Mouse (Mus musculus) heart, postnatal 0 days (tissue): ENCODE results near the gene Pate1. TPM values are rescaled to one million over a fixed set of nuclear protein-coding genes. Genes with fewer than 3 reads are reported as not detected.

Experiments used
- ATAC-seq: fragments of 200-750 bp; cut with Nextera tagmentation; 2 replicates; pipeline ENCODE4 v1.8.0; 2017; ENCODE audit warnings: low read depth, moderate number of reproducible peaks, moderate library complexity; ENCODE audit not compliant: insufficient read depth
- DNase-seq: peaks from one replicate; pipeline ENCODE4 v3.0.0-alpha.2; 2016; ENCODE audit warnings: low spot score
- H3K27ac ChIP-seq: fragments of 300-500 bp; sonication (generic); 2 replicates; pipeline ENCODE4 v1.5.1; 2014; ENCODE audit warnings: low read depth, mild to moderate bottlenecking
- H3K27me3 ChIP-seq: fragments of 300-500 bp; sonication (generic); 2 replicates; pipeline ENCODE4 v1.6.1; 2014; ENCODE audit warnings: low read length, mixed read lengths; ENCODE audit not compliant: control insufficient read depth, insufficient read depth
- H3K36me3 ChIP-seq: fragments of 300-500 bp; sonication (generic); replicated peaks from 2 replicates; pipeline ENCODE4 v1.6.1; 2014; ENCODE audit warnings: low read length, mixed read lengths; ENCODE audit not compliant: control insufficient read depth, insufficient read depth
- H3K4me1 ChIP-seq: fragments of 300-500 bp; sonication (generic); 2 replicates; pipeline ENCODE4 v1.6.1; 2014; ENCODE audit warnings: antibody characterized with exemption; ENCODE audit not compliant: control insufficient read depth, insufficient read depth
- H3K4me2 ChIP-seq: fragments of 300-500 bp; sonication (generic); 2 replicates; pipeline ENCODE4 v1.6.1; 2014; ENCODE audit warnings: low read depth, mild to moderate bottlenecking, low read length, moderate library complexity
- H3K4me3 ChIP-seq: fragments of 300-500 bp; sonication (generic); 2 replicates; pipeline ENCODE4 v1.5.1; 2014; ENCODE audit warnings: low read depth, low read length
- H3K9ac ChIP-seq: fragments of 300-500 bp; sonication (generic); replicated peaks from 2 replicates; pipeline ENCODE4 v1.6.1; 2014; ENCODE audit warnings: low read depth, low read length, mixed read lengths
- H3K9me3 ChIP-seq: fragments of 300-500 bp; sonication (generic); replicated peaks from 2 replicates; pipeline ENCODE4 v1.6.1; 2016; ENCODE audit warnings: low read length; ENCODE audit not compliant: control insufficient read depth
- CTCF ChIP-seq: IDR thresholded peaks from 2 replicates; pipeline ENCODE4 v1.5.1; 2016; ENCODE audit warnings: antibody characterized with exemption, control low read depth, low read depth
- EP300 ChIP-seq: IDR thresholded peaks from 2 replicates; pipeline ENCODE4 v1.6.1; 2016; ENCODE audit warnings: antibody characterized with exemption, low read depth
- WGBS: fragments of 180-500 bp; shearing (Covaris S2); extraction: QIAGEN DNeasy Blood & Tissue Kit; methylation state at CpG from one replicate; pipeline ENCODE4 v1.1.7; 2014; 5-methylcytosine and 5-hydroxymethylcytosine counted together
- polyA plus RNA-seq: library from polyadenylated mRNA; unstranded; fragments of >200 nt; fragmentation: Nextera tagmentation; extraction: Ambion mirVana; gene quantifications from 2 replicates; pipeline ENCODE4 v1.2.1, GENCODE M21; 2015
- total RNA-seq: library from RNA; depleted of rRNA; stranded (reverse); fragments of >200 nt; gene quantifications from 2 replicates; pipeline ENCODE4 v1.2.3, GENCODE M21; 2014; ENCODE audit warnings: low replicate concordance; rRNA removed

Pate1 gene
- not detected in 2 replicates for total RNA-seq
- polyA plus RNA-seq = not detected in 2 replicates

GRCm38 (mm10) chr9:35687013-35687412, at the start of gene Pate1:
Pate1 (minus strand) TSS chr9:35687390.
- Histone ChIP-seq H3K9ac (no peak within 1 kb of the TSS), H3K27ac (no peak within 1 kb of the TSS), H3K4me3 (no peak within 1 kb of the TSS), H3K4me1 (no peaks in the 10 kb centered on the region), H3K36me3 (no peaks in the 10 kb centered on the region), H3K4me2 (no peak within 1 kb of the TSS), H3K27me3 (no peaks in the 10 kb centered on the region), H3K9me3 (no peaks in the 10 kb centered on the region)
- WGBS = 24% methylated on average over 1 of the region's 1 CpGs
- ATAC-seq (no peak), DNase-seq (no peak)
- TF ChIP-seq EP300 = no peak
- TF ChIP-seq CTCF = no peak

DNA sequence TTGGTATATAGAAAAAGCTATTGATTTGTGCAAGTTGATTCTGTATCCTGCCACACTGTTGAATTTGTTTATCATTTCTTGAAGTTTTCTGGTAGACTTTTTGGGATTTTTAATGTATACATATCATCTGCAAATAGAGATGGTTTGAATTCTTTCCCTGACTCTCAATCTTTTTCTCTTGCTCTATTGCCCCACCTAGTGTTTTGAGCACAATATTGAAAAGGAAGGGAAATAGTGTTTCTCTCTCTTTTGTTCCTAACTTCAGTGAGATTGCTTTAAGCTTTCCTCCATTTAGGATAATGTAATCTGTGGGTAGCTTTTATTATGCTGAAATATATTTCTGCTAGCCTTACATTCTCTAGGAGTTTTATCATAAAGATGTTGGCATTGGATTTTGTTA, 20.1 kb upstream of the Pate1 start:
- DNase-seq = no peak
- Histone ChIP-seq H3K27ac (no peak overlapping the region), H3K9ac (no peak overlapping the region), H3K4me3 (no peak overlapping the region), H3K27me3 (no peaks in the 10 kb centered on the region), H3K4me1 (no peaks in the 10 kb centered on the region), H3K9me3 (no peaks in the 10 kb centered on the region), H3K4me2 (no peak overlapping the region), H3K36me3 (no peaks in the 10 kb centered on the region)
- TF ChIP-seq EP300 = no peak
- no peak for TF ChIP-seq CTCF
- no peak for ATAC-seq

DNA sequence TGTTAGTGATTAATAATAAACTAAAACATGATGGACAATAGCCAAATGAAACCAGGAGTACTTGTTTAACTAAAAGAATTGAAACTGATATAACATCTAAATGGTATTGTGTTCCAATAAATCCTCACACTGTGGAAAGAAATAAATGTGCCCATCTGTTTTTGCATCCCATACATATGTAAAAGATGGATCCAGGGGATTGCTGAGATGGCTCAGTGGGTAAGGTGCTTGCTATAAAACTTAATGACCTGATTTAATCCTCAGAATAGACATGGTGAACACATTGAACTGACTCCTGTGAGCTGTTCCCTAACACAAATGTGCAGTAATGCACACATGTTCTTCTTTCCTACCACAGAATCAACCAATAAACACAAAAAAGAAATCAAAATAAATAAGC, 4.7 kb upstream of the Pate1 start:
- DNase-seq (no peak), ATAC-seq (no peak)
- H3K27ac ChIP-seq = no peak overlapping the region
- H3K4me3 ChIP-seq = no peak overlapping the region
- no peak overlapping the region for H3K4me2 ChIP-seq
- H3K36me3 ChIP-seq = no peaks in the 10 kb centered on the region
- H3K27me3 ChIP-seq = no peaks in the 10 kb centered on the region
- no peak overlapping the region for H3K9ac ChIP-seq
- TF ChIP-seq CTCF (no peak), EP300 (no peak)
- no peaks in the 10 kb centered on the region for H3K9me3 ChIP-seq
- H3K4me1 ChIP-seq = no peaks in the 10 kb centered on the region

- H3K9me3 ChIP-seq = no peaks in the 10 kb centered on the region
- no peak overlapping the region for H3K9ac ChIP-seq
- no peaks in the 10 kb centered on the region for H3K27me3 ChIP-seq
- DNase-seq (no peak), ATAC-seq (no peak)
- no peaks in the 10 kb centered on the region for H3K4me1 ChIP-seq
- H3K4me2 ChIP-seq = no peak overlapping the region
- no peak overlapping the region for H3K27ac ChIP-seq
- H3K4me3 ChIP-seq = no peak overlapping the region
- no peak for TF ChIP-seq CTCF
- TF ChIP-seq EP300 = no peak
- WGBS = 60% methylated on average over 2 of the region's 2 CpGs
- H3K36me3 ChIP-seq = no peaks in the 10 kb centered on the region
These were observed 13.6 kb downstream of the Pate1 start for GRCm38 (mm10) chr9:35673557-35673956.

DNA sequence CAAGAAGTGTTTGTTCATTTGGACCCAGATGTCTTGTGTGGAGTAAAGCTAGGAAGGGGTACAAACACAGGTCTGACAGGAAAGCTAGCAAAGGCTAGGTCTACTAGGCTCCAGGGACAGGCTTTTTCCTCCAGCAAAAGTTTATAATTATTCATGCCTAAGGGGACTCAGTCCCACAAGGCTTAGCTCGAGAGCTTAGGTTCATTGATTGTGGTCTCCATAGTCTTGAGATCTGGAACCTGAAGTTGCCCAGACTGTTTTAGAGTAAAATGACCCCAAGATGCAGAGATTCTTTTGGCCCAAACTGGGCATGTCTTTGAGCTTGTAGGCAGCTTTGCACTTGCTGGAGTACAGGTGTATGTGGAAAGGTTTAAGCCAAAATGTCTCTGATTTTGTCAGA, 39.1 kb downstream of the Pate1 start, which contains the start of gene Pate3:
TSS of gene Pate3 (minus strand) at position 101 of the 400 bp plus-strand sequence.
- TF ChIP-seq EP300 (no peak), CTCF (no peak)
- H3K36me3 ChIP-seq = no peaks in the 10 kb centered on the region
- no peak within 1 kb of the TSS for H3K9ac ChIP-seq
- DNase-seq (no peak), ATAC-seq (no peak)
- no peaks in the 10 kb centered on the region for H3K4me1 ChIP-seq
- no peaks in the 10 kb centered on the region for H3K27me3 ChIP-seq
- H3K27ac ChIP-seq = no peak within 1 kb of the TSS
- no peaks in the 10 kb centered on the region for H3K9me3 ChIP-seq
- no peak within 1 kb of the TSS for H3K4me3 ChIP-seq
- H3K4me2 ChIP-seq = no peak within 1 kb of the TSS
- 62% methylated on average over 1 of the region's 1 CpGs for WGBS

Other genes starting within 250 kb of the Pate1 start
- gene Gm1113, start 169.1 kb downstream of the Pate1 start, total RNA-seq = not detected in 2 replicates
- not detected in 2 replicates for gene Gm1113, start 169.1 kb downstream of the Pate1 start, polyA plus RNA-seq
- 0.27 TPM in 1 of 2 replicates, not detected in the other for gene Ddx25, start 128.9 kb downstream of the Pate1 start, total RNA-seq
- gene Ddx25, start 128.9 kb downstream of the Pate1 start, polyA plus RNA-seq = 0.14 and 0.18 TPM in 2 replicates
- gene Pus3, start 128.8 kb downstream of the Pate1 start, total RNA-seq = 7.9 and 8.6 TPM in 2 replicates
- 8.4 and 9.2 TPM in 2 replicates for gene Pus3, start 128.8 kb downstream of the Pate1 start, polyA plus RNA-seq
- not detected in 2 replicates for gene Pate2, start 117.1 kb downstream of the Pate1 start, total RNA-seq
- 0.10 and 0.30 TPM in 2 replicates for gene Pate2, start 117.1 kb downstream of the Pate1 start, polyA plus RNA-seq
- gene Hyls1, start 117.0 kb downstream of the Pate1 start, total RNA-seq = 2.9 and 8.8 TPM in 2 replicates
- gene Hyls1, start 117.0 kb downstream of the Pate1 start, polyA plus RNA-seq = 7.2 and 8.8 TPM in 2 replicates
- not detected in 2 replicates for gene Pate4, start 75.4 kb downstream of the Pate1 start, total RNA-seq
- gene Pate4, start 75.4 kb downstream of the Pate1 start, polyA plus RNA-seq = not detected in 2 replicates
- gene Pate3, start 39.2 kb downstream of the Pate1 start, total RNA-seq = not detected in 2 replicates
- not detected in 2 replicates for gene Pate3, start 39.2 kb downstream of the Pate1 start, polyA plus RNA-seq
- gene Gm17677, start 53.7 kb upstream of the Pate1 start, total RNA-seq = not detected in 2 replicates
- gene Gm17677, start 53.7 kb upstream of the Pate1 start, polyA plus RNA-seq = not detected in 2 replicates
- not detected in 2 replicates for gene Gm17727, start 90.7 kb upstream of the Pate1 start, total RNA-seq
- gene Gm17727, start 90.7 kb upstream of the Pate1 start, polyA plus RNA-seq = not detected in 2 replicates
- not detected in 2 replicates for gene Gm27235, start 102.7 kb upstream of the Pate1 start, total RNA-seq
- gene Gm27235, start 102.7 kb upstream of the Pate1 start, polyA plus RNA-seq = not detected in 2 replicates
- gene D730048I06Rik, start 102.7 kb upstream of the Pate1 start, total RNA-seq = not detected in 2 replicates
- gene D730048I06Rik, start 102.7 kb upstream of the Pate1 start, polyA plus RNA-seq = not detected in 2 replicates
- gene 9230110F15Rik, start 156.8 kb upstream of the Pate1 start, total RNA-seq = not detected in 2 replicates
- gene 9230110F15Rik, start 156.8 kb upstream of the Pate1 start, polyA plus RNA-seq = not detected in 2 replicates
- gene 9230113P08Rik, start 221.0 kb upstream of the Pate1 start, total RNA-seq = not detected in 2 replicates
- gene 9230113P08Rik, start 221.0 kb upstream of the Pate1 start, polyA plus RNA-seq = not detected in 2 replicates